Mouse (Mus musculus) MN1 (cell line): Measurements from ENCODE around the gene Erp27.
"Not testable (repeated sequence)": the region's sequence is repeated elsewhere in the genome, so short reads cannot be mapped to it uniquely, and the experiment has no call there.

Source experiments
- DNase-seq: peaks from one replicate; pipeline ENCODE4 v3.0.0-alpha.2; 2016; ENCODE audit warnings: low spot score

The Erp27 gene

DNA sequence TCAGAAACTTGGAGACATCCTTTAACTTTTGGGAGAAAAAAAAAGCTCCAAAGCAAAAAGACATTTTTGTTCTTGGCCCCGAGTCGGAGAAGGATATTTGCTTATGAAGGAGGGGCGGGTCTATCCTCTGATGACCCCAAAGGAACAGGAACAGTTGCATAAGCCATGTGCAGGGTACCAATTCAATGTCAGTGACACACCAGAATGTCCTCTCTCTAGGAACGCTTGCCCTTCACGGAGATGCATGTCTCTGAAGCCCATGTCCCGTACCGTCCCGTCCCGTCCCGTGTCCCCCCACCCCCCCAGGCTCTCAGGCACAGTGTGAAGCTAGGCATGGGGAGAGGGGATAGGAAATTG lies 15.1 kb downstream of the Erp27 start:
- DNase-seq = no peak

DNA sequence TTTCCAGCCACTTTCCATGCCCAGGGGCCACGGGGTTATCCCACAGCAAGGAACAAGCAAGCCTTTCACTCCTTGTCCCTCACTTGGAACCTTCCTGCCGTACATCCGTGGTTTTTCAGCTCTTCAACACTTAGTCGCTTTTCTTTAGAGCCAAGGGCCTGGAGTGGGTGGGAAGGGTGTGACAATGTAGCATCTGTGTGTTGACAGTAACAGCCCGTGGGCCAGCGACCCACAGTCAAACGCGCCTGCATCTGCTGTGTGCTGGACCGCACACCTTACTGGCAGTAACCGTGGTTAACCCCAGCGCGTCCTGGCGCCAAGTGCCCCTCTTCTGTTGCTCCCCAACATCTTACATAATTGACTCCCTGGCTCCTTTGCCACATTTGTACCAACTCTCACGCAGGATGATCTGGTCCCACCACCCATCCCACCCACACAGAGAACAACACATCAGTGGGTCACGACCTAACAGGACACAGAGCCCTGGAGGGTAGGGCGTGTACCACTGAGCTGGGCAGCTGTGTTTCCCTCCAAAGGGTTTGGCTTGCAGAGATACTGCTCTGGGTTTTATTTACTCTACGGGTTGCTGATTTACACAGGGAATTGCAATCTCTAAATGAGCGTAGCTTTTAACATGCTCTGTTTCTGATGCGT lies 15.6 kb downstream of the Erp27 start:
- DNase-seq = no peak

DNA sequence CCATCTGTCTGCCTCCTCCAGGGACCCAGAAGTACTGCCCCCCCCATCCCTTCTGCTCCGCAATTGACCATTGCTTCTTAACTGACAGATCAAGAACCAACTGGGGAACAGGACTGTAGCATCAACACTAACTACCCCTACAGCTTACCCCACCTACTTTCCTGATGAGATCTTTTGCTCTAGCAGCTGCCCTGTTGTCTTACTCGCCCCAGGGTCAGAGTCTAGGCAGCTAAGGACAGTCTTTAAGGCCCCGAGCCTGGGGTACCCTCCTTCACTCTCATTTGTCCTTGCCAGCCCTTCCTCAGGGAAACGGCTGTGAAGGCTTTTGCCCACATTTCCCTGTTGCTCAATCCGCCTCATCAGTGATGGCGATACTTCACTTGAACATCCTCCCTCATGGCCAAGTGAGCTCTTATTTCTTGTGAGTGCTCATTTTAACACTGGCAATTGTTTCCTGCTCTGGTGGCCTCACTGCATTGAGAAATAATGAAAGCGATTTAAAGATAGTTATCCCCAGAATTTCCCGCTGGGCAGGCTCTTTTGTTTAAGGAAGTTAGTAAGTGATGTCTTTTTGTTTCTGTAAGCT lies 18.0 kb downstream of the Erp27 start:
- DNase-seq = no peak

DNA sequence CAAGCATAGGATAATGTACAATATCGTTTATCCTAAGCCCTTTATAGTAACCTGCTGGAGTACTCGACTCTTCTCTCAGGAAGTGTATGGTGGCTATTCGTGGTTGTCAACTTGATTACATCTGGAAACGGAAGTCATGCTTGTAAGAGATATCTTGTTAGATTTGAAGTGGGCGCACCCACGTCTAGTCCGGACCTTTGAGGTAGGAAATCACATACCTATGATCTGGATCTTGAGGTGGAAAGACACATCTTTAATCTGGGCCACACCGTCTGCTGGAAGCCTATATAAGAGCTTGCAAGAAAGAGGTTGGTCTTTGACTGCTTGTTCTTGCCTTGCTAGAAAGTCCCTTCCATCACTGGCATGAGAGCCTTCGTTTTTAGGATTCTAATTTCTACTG lies 19.5 kb downstream of the Erp27 start:
- no peak for DNase-seq

DNA sequence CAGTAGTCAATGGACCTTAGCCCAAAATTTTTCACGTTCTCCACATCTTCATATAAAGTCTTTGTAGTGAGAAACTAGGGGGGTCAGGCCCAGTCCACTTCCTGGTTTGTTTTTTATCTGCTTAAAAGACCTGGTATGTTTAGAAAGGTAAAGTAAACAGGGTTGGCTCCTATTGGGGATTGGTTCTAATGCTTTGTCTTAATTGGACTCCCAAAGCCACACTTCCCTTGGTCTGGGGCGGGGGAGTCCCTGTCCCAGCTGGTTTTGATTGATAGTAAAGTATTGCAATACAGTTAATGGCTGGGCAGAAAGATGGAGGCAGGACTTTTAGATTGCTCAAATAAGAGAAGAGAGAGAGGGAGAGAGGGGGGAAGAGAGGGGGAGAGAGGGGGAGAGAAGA lies 21.0 kb downstream of the Erp27 start:
- no peak for DNase-seq

DNA sequence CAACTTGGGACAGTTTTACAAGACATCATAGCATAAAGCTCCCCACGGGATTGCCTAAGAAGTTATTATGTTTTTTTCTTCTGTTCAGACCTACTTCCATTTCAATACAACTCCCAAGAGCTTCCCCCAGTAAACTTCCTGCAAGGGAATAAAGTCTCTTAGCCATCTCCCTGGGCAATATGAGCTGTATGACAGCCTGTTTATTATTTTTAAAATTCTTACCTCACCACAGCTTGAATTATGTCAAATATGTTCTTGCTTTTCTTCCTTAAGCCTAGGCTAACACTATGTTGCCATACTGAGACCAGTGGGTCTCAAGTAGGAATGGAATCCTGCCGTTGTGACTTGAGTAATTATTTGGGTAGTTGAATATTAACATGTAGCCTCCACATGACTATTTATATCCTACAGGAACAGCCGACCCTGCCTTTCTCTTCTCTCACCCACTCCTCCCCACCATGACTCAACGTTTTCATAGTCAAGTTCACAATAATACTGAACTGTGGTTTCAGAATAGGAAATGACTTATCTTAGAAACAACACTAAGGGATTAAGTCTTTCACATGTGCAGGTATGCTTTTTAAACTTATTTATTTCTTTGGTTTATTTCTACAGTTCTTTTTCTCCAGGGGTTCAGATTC lies 21.5 kb downstream of the Erp27 start:
- no peak for DNase-seq

DNA sequence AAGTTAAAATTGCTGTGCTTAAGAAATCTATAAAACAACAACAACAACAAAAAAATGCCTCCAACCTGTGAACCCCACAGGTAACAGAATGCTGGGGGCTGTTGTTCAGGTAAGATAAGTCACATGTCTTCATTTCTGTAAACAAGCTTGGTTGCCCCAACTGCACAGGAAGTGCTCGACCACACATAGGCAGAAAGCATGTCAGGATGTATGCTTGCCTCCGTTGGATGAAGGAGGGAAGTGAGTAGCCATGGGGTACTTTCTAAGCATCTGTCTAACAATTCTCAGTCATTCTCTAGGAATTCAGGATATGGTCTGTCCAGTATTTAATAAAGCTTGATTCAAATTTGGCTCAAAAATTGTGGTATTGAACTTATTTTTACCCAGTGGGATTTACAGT lies 23.0 kb downstream of the Erp27 start:
- DNase-seq = no peak

DNA sequence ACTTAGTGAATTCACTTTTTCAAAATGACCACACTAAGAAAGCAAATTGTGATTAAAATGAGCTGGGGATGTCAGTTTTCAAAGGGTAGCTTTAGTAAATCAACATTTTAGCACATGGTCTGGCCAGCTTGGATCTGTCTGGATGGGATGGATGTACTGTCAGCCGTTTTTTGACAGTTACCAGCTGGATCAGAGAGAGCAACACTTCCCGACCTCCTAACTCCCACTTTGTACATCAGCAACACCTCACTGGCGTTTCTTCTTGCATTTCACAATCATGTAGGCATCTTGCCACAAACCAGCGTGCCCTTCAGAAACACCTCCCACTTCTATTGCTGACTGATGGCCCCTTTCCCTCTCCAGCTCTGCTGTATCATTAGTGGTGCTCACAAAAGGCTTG lies 23.8 kb downstream of the Erp27 start:
- no peak for DNase-seq

DNA sequence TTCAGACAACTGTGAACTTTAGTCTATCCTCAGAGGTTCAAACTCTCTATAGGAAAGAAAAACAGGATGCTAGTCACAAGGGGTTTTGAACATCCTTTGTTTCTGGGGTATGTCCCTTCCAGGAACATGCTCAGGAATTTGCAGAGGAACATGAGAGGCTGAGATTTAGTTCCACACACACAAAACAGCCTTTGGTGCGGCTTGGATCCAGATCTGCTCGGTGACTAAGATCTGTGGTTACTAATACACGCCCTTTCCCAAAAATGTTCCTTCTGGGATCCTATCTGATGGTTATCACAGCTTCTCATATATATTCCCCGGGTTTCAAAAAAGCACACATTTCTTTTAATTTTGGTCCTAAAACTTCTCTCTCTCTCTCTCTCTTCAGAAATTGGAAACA lies 24.2 kb downstream of the Erp27 start:
- DNase-seq = no peak

DNA sequence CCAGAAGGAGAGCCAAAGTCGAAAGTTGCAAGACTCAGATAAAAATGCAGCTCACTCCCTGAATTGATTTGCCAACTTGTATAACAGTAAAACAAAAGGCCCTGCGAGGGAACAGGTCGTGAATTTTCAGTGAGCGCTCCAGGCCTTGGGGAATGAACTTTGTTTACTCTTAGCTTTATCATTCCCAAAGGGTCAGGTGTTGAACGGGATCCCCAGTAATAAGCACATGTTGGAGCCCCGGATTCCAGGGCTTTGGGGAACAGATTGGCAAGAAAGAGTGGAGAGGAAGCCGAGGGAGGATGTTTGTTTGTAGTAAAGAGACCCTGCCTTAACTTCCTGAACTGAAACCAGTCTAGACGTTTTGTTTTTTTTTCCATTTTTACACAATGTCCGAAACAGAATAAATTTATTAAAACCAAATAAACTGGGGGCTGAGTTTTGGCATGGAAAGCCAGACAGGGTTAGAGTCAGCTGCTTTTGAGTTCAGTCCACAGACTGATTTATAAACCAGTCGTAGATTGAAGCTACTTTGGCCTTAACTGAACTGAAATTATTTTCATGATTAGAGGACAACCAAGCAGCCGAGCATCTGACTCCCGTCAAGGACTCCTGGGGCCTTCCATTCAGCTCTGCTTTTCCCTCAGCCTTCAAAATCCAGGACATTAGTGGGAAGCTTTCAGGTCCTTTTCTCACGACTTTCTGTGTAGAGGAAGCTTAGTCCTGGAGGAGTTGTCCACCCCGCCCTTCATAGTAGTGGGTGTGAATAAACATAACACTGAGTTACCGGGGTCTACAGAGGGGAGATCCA lies 27.2 kb downstream of the Erp27 start:
- no peak for DNase-seq

DNA sequence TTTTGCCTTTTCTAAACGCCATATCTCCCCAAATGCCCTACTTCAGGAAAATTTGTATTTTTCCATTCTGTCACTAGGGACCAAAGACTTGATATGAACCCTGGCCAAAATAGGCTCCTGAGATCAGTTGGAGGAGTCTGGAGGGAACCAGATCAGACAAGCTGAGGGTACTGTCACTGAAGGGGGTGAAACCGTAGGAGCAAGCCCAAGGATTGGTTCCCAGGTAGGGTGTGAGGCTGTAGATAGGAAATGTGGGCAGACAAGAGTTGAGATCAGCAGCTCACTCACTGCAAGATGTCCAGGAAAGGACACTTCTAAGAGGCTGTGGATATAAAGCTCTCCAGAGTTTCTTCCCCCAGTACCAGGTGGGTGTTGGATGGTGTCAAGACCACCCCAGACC lies 30.0 kb downstream of the Erp27 start:
- DNase-seq = no peak

DNA sequence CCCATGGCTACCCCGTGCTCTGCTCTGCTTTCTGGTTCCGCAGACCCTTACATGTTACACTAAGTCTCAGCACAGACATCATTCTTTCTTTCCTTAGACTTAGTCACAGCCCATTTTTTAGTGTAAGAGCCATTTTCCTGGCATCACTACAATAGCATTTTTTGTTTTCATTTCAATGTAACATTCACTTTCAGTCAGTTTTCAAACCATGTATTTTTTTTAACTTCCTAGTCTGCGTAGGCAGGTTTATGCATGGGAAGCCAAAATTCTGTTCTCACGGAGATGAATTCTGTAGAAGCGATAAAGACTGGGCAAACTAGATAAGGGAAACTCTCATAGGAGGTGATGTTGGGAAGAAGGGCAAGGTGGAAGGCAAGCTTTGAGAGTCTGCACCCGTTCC lies 32.4 kb downstream of the Erp27 start:
- DNase-seq = no peak

DNA sequence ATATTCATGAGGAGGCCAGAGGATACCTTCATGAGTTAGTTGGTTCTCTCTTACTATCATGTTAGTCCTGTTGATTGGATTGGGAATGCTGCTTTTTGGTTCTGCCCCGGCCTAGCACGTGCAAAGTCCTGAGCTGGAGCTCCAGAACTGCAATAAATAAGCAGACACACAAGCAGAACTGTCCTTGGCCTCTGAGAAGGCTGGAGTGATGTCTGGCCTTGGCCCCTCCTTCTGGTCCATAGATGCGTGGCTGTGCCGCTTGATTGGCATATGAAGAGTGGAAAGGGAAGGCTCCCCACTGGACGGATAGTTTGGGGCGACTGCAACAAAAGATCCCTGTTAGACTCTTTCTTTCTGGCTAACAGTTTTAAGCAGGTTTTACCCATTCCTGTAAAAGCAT lies 32.9 kb downstream of the Erp27 start:
- DNase-seq = no peak

DNA sequence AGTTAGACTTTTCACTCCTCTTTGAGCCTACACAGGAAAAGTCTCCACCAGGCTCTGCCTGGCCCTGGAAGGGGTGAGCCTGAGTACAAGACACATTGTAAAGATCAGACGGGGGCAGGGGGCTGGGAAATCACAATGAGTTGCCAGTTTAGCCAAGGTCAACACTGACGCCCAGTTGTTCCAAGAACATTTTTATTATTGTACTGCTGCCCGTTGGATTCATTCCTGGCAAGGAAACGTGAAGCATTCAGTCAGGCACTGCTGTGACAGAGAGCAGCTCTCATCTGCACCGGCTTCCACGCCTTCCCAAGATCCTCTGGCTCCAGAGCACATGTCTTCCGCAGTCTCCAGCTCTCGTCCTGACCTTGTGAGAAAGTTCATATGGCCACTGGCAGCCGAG lies 34.1 kb downstream of the Erp27 start:
- DNase-seq = no peak

DNA sequence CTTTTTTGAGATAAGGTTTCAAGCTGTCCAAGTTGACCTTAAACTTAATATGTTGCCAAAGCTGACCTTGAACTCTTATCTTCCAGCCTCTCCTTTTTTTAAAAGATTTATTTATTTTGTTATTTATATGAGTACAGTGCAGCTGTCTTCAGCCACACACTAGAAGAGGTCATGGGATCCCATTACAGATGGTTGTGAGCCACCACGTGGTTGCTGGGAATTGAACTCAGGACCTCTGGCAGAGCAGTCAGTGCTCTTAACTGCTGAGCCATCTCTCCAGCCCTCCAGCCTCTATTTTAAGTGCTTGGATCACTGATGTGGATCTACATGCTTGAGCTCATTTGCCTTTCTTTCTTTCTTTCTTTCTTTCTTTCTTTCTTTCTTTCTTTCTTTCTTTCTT lies 37.2 kb downstream of the Erp27 start:
- not testable (repeated sequence) for DNase-seq

DNA sequence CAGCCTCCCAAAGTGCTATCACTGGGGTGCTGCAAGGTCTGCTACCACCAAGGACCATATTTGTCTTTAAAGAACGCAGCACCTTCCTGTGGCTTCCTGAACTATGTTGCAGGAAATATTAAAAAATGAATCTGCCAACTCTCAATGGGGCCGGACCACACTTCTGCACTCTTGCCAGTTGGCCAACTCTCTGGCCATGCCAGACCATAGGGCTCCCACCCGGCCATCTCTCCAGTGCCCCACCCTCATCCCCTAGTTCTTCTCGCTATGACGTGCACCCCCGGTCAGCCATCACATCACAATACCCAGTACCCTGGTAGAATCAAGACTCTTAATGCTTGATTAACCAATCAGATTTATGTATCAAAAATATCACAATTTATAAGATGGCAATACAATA lies 38.0 kb downstream of the Erp27 start:
- DNase-seq = no peak

DNA sequence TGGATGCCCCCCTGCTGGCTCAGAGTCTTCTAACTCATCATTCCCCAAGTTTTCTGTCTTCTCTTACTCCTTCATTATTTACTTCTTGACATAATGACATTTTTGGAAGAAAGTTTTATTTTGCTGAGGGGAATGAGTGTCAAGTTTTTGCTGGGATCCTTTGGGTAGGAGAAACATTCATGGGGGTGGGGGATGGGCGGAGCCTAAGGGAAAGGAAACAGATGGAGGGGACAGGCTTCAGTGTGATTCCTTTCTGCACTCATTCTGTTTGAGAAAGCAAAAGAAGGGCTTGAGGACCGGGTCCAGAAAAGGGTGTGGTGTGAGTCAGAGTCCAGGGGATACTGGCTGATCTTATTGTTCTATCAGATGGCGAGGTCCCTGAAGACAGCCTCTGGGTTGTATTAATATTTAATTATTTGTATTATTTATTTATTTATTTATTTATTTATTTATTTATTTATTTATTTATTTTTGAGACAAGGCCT lies 38.5 kb downstream of the Erp27 start:
- DNase-seq = no peak

DNA sequence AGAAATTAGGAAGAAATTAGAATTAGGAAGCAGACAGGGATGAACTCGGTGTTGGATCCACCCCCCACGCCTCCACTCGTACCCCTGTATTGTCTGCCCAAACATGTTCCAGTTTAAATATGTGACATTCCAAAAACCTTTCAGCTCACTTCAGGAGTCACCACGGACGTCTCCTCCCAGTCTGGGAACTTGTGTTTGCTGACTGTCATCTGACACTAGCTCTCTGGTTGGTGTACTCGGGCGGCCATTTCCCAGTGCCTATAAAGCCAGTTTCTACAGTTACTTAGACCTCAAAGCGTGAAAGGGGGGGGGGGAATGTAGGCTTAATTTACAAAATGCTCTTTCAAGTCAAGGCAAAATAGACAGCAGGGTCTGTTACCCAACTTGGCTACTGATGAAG lies 40.3 kb downstream of the Erp27 start:
- DNase-seq = no peak

DNA sequence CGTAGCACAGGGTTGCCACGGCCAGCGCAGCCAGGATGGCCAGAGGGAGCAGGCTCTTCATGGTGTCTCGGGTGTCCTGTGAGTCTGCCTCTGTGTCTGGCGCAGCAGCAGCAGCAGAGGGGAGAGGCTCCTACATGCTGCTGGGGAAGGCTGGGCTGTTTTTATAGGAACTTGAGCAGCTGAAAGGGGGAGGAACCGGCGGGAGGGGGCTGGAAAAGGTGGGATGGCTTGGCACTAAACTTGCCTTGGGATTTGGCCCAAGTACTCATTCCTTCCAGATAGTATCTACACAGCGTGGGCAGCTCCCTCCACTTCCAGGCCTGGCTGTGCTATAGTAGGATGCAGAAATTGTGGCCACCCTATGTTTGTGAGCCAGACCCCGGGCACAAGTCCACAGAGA lies 46.3 kb downstream of the Erp27 start, which contains the start of gene Mgp:
Gene Mgp, minus strand, starts transcription at position 154 of the 400 bp plus-strand sequence.
- no peak for DNase-seq

DNA sequence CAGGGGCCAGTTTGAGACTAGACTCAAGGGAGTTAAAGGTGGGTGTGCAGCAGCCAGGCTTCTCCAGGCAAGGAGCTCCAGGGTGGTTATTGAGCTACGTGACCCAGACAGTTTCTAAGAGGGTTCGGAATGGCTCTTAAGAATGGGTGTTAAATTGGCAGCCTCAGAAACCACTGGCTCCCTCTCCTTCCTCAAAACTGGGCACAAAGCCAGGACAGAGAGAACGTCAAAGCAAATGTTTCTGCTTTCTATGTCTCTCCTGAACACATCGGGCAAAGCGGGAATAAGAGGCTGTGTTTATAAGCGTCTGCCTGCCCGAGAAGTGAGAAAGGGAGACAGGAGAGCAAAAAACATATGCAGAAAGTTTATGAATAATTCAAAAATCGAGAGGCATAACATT lies 47.4 kb downstream of the Erp27 start:
- no peak for DNase-seq

DNA sequence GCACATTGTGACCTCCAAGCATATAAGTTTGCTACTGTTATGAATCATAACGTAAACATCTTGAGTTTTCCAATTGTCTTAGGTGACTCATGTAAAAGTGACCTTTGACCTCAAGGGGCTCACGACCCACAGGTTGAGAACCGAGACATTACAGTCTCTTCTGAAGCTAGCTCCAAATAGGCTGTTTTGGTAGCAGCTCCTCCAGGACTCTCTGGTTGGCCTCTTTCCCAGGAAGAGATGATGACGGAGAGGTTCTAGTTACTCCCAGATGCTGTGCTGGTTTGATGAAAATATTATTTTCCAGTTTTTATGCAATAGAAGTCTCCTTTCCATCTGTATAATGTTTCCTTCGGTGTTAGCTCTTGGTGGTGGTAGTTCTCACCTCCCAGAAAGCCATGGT lies 53.1 kb downstream of the Erp27 start:
- no peak for DNase-seq

DNA sequence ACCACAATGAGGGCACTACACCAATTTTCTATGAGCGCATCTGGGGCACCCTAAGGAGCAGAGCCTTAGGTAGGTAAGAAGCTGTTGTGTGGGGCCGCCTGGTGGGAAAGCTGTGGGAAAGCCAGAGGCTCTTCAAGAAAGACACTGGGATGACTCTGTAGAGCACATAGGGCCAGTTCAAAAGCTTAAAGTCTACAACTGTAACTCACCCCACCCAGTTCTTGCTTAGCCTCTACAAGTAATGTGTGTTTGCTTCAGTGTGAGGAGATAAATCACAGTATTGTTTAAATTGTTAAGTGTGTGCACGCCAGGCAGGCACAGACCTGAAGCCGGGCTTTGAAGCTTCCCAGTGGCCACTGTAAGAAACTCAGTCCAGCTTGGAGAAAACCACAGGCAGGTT lies 55.8 kb downstream of the Erp27 start:
- no peak for DNase-seq

DNA sequence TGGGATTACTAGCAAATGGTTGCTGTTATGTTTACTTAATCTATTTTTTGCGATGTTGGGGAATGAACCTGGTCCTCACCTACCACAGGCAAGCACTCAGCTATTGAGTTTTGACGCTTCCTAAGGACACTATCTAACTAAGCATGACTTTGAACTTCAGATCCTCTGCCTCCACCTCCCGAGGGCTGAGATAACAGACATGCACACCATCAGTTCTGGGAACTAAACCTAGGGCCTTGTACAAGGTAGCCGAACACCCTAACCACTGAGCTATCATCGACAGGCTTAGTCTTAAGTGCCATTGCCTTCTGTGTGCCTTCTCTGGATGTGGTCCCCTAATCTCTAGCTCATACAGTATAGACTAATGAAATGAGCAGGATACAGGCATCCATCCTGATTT lies 56.6 kb downstream of the Erp27 start:
- no peak for DNase-seq
